ENCODE assay signal across 9 mouse cellular contexts in genomic region chr5:99900041-99900440, GRCm38 (mm10). TPM values are rescaled to one million over a fixed set of nuclear protein-coding genes. Genes with fewer than 3 reads are reported as not detected.
DNase-seq lines count a peak whose midpoint lies in the region; ATAC-seq and TF ChIP-seq lines count a peak whose summit lies in the region.
"Had no signal": no experiment of that assay in that cellular context is flagged by ENCODE, and none has a peak within 500 bp of the region (broad histone marks: within the 10 kb centered on the region; RNA-seq: fewer than 3 reads in every experiment).

No protein-coding gene starts in this region.

- intact Hi-C loops in left cerebral cortex, postnatal 14 days (cut with DNase I), result loop anchor here (1.0 kb wide), 1 partner anchor 697 kb away; no protein-coding TSS in a partner anchor

- H3K4me2 ChIP-seq in intestine, embryonic 14.5 days (ENCODE audit: low read length), result no peak overlapping the region
- no peak overlapping the region for H3K4me2 ChIP-seq in intestine, embryonic 16.5 days (ENCODE audit: low read depth, low read length)
- H3K4me2 ChIP-seq in forebrain, embryonic 15.5 days (replicated peaks), result no peak overlapping the region
- H3K4me2 ChIP-seq in midbrain, embryonic 12.5 days (replicated peaks), result no peak overlapping the region
- H3K4me2 ChIP-seq in stomach, postnatal 0 days (replicated peaks; ENCODE audit: low read depth), result no peak overlapping the region

- no peak overlapping the region for H3K4me3 ChIP-seq in intestine, embryonic 14.5 days (ENCODE audit: low read depth, low read length)
- H3K4me3 ChIP-seq in intestine, embryonic 16.5 days (ENCODE audit: low read length), result no peak overlapping the region
- H3K4me3 ChIP-seq in forebrain, embryonic 15.5 days, result no peak overlapping the region
- no peak overlapping the region for H3K4me3 ChIP-seq in midbrain, embryonic 12.5 days
- no peak overlapping the region for H3K4me3 ChIP-seq in stomach, postnatal 0 days (ENCODE audit: low read depth, low read length)
- H3K4me3 ChIP-seq: myocyte had no signal

- TF ChIP-seq EP300 in stomach, postnatal 0 days (optimal IDR thresholded peaks at IDR 0.05), result no peak

- 0 out of 2 replicates have a peak, but pooled peaks cover 3% of the 10 kb centered on the region for H3K27me3 ChIP-seq in intestine, embryonic 14.5 days (replicated peaks; ENCODE audit: control insufficient read depth, insufficient read depth, low read length)
- 0 out of 2 replicates have a peak, but pooled peaks cover 3% of the 10 kb centered on the region for H3K27me3 ChIP-seq in intestine, embryonic 16.5 days (replicated peaks; ENCODE audit: control insufficient read depth, insufficient read depth, low read length)
- no peaks in the 10 kb centered on the region for H3K27me3 ChIP-seq in forebrain, embryonic 15.5 days
- H3K27me3 ChIP-seq in midbrain, embryonic 12.5 days, result peaks cover 13% of the 10 kb centered on the region
- H3K27me3 ChIP-seq in stomach, postnatal 0 days (ENCODE audit: control insufficient read depth, insufficient read depth, low read length), result no peaks in the 10 kb centered on the region

- ATAC-seq in intestine, embryonic 14.5 days (replicated peaks; ENCODE audit: low FRiP score, low TSS enrichment, low read depth), result no peak
- ATAC-seq in intestine, embryonic 16.5 days, result no peak
- peak; percentile 89 for ATAC-seq in forebrain, embryonic 15.5 days (replicated peaks)
- peak; percentile 66; the same call in 1 of the 2 replicates for ATAC-seq in midbrain, embryonic 12.5 days (ENCODE audit: low FRiP score, low read depth)
- peak; percentile 64; the same call in 1 of the 2 replicates for ATAC-seq in stomach, postnatal 0 days (ENCODE audit: low FRiP score, low TSS enrichment)

- H3K27ac ChIP-seq in intestine, embryonic 14.5 days (ENCODE audit: low read depth), result no peak overlapping the region
- H3K27ac ChIP-seq in intestine, embryonic 16.5 days (ENCODE audit: low read length), result no peak overlapping the region
- H3K27ac ChIP-seq in forebrain, embryonic 15.5 days (replicated peaks), result no peak overlapping the region
- H3K27ac ChIP-seq in midbrain, embryonic 12.5 days (replicated peaks), result no peak overlapping the region
- H3K27ac ChIP-seq in stomach, postnatal 0 days (replicated peaks), result no peak overlapping the region

- H3K36me3 ChIP-seq in intestine, embryonic 14.5 days (ENCODE audit: control insufficient read depth, insufficient read depth, low read length), result no peaks in the 10 kb centered on the region
- H3K36me3 ChIP-seq in intestine, embryonic 16.5 days (ENCODE audit: control insufficient read depth, insufficient read depth, low read length), result no peaks in the 10 kb centered on the region
- no peaks in the 10 kb centered on the region for H3K36me3 ChIP-seq in forebrain, embryonic 15.5 days
- no peaks in the 10 kb centered on the region for H3K36me3 ChIP-seq in midbrain, embryonic 12.5 days
- no peaks in the 10 kb centered on the region for H3K36me3 ChIP-seq in stomach, postnatal 0 days (ENCODE audit: control insufficient read depth, insufficient read depth, low read length)

- DNase-seq in intestine, embryonic 14.5 days (ENCODE audit: low spot score), result peak; percentile 62
- peak; percentile 22 for DNase-seq in cerebellum, adult 11-12 months
- peak; percentile 29 for DNase-seq in induced T-regulatory cell, adult 2 months (ENCODE audit: low read depth)
- DNase-seq in left cerebral cortex, postnatal 14 days (ENCODE audit: low spot score in 2 of 2), result peak; percentile 79 to 81
- peak; percentile 58 for DNase-seq in stomach, postnatal 0 days (ENCODE audit: low spot score)

- peak; percentile 83 for TF ChIP-seq CTCF in stomach, postnatal 0 days (IDR thresholded peaks at IDR 0.05; ENCODE audit: low read depth)

- no peak overlapping the region for H3K9ac ChIP-seq in intestine, embryonic 14.5 days (ENCODE audit: low read length)
- no peak overlapping the region for H3K9ac ChIP-seq in intestine, embryonic 16.5 days (ENCODE audit: low read depth, low read length)
- no peak overlapping the region for H3K9ac ChIP-seq in forebrain, embryonic 15.5 days (replicated peaks)
- no peak overlapping the region for H3K9ac ChIP-seq in midbrain, embryonic 12.5 days (replicated peaks)
- H3K9ac ChIP-seq in stomach, postnatal 0 days (ENCODE audit: low read length), result no peak overlapping the region

- H3K4me1 ChIP-seq in intestine, embryonic 14.5 days (replicated peaks; ENCODE audit: control insufficient read depth, insufficient read depth, low read length), result no peaks in the 10 kb centered on the region
- H3K4me1 ChIP-seq in intestine, embryonic 16.5 days (ENCODE audit: control insufficient read depth, insufficient read depth, low read length), result no peaks in the 10 kb centered on the region
- no peaks in the 10 kb centered on the region for H3K4me1 ChIP-seq in forebrain, embryonic 15.5 days
- H3K4me1 ChIP-seq in midbrain, embryonic 12.5 days, result no peaks in the 10 kb centered on the region
- H3K4me1 ChIP-seq in stomach, postnatal 0 days (replicated peaks; ENCODE audit: control insufficient read depth, insufficient read depth), result no peaks in the 10 kb centered on the region

- WGBS in intestine, embryonic 14.5 days, result 10% methylated on average over 6 of the region's 6 CpGs
- 12% methylated on average over 6 of the region's 6 CpGs for WGBS in intestine, embryonic 16.5 days
- 9% methylated on average over 6 of the region's 6 CpGs for WGBS in forebrain, embryonic 15.5 days
- 12% methylated on average over 6 of the region's 6 CpGs for WGBS in midbrain, embryonic 12.5 days
- WGBS in stomach, postnatal 0 days, result 5% methylated on average over 6 of the region's 6 CpGs

- no peaks in the 10 kb centered on the region for H3K9me3 ChIP-seq in intestine, embryonic 14.5 days (ENCODE audit: control insufficient read depth, low read length)
- no peaks in the 10 kb centered on the region for H3K9me3 ChIP-seq in intestine, embryonic 16.5 days (ENCODE audit: control insufficient read depth, low read length)
- H3K9me3 ChIP-seq in forebrain, embryonic 15.5 days, result no peaks in the 10 kb centered on the region
- no peaks in the 10 kb centered on the region for H3K9me3 ChIP-seq in midbrain, embryonic 12.5 days
- no peaks in the 10 kb centered on the region for H3K9me3 ChIP-seq in stomach, postnatal 0 days (ENCODE audit: control insufficient read depth, low read length)

RNA-seq across cellular contexts. Expression of gene Vamp9, which starts 6.0 kb away (rescaled TPM):
- polyA plus RNA-seq in intestine, embryonic 14.5 days (2014; fragmentation: Nextera tagmentation; extraction: Ambion mirVana), result 0.23 and 0.48 TPM in 2 replicates
- polyA plus RNA-seq in intestine, embryonic 16.5 days (2015; fragmentation: Nextera tagmentation; extraction: Ambion mirVana), result 0.28 TPM in 1 of 2 replicates, not detected in the other
- polyA plus RNA-seq in forebrain, embryonic 15.5 days (2015; fragmentation: Nextera tagmentation; extraction: Ambion mirVana), result 0.64 and 0.86 TPM in 2 replicates
- total RNA-seq in left cerebral cortex, postnatal 14 days (2021), result under 1 TPM in 1 of 2 experiments, not detected in 1; 0.68 TPM
- polyA plus RNA-seq in midbrain, embryonic 12.5 days (2016; fragmentation: Nextera tagmentation; extraction: Ambion mirVana), result 0.47 TPM in 1 of 2 replicates, not detected in the other
- polyA plus RNA-seq in stomach, postnatal 0 days (2015; fragmentation: Nextera tagmentation; extraction: Ambion mirVana), result 0.15 and 0.21 TPM in 2 replicates
- polyA plus RNA-seq: myocyte had no signal

Comparison
In these comparisons a context has a peak if more than half of its experiments do, and no peak if none do; other contexts are left out.
1. ATAC-seq: peak in forebrain, embryonic 15.5 days (single experiment), midbrain, embryonic 12.5 days (single experiment) and stomach, postnatal 0 days (single experiment); none in intestine, embryonic 14.5 days (single experiment) and intestine, embryonic 16.5 days (single experiment).
2. DNase-seq: peak in every context shown above with its lines; median percentile 80 in left cerebral cortex, postnatal 14 days; 62 in intestine, embryonic 14.5 days; 58 in stomach, postnatal 0 days; 29 in induced T-regulatory cell, adult 2 months; 22 in cerebellum, adult 11-12 months.